Mouse (Mus musculus) hindbrain, embryonic 16.5 days (tissue): ENCODE data around the gene Tbc1d23. TPM values are rescaled to one million over a fixed set of nuclear protein-coding genes. Genes with fewer than 3 reads are reported as not detected.
A peak's percentile ranks its signal among the peaks of the same experiment; 100 is the strongest.
"Not testable (repeated sequence)": the region's sequence is repeated elsewhere in the genome, so short reads cannot be mapped to it uniquely, and the experiment has no call there.

Experiments
- ATAC-seq: fragments of 200-750 bp; cut with Nextera tagmentation; 2 replicates; pipeline ENCODE4 v1.8.0; 2017; ENCODE audit warnings: moderate TSS enrichment, moderate library complexity
- H3K27ac ChIP-seq: fragments of 300-500 bp; sonication (generic); 2 replicates; pipeline ENCODE4 v1.5.1; 2014; ENCODE audit warnings: low read depth, mild to moderate bottlenecking, control low read depth, low read length, moderate library complexity
- H3K27me3 ChIP-seq: fragments of 300-500 bp; sonication (generic); replicated peaks from 2 replicates; pipeline ENCODE4 v1.6.1; 2014; ENCODE audit warnings: low read length; ENCODE audit not compliant: control insufficient read depth, insufficient read depth
- H3K36me3 ChIP-seq: fragments of 300-500 bp; sonication (generic); 2 replicates; pipeline ENCODE4 v1.6.1; 2014; ENCODE audit warnings: mild to moderate bottlenecking, low read length, moderate library complexity, mixed read lengths; ENCODE audit not compliant: control insufficient read depth, insufficient read depth
- H3K4me1 ChIP-seq: fragments of 300-500 bp; sonication (generic); 2 replicates; pipeline ENCODE4 v1.6.1; 2014; ENCODE audit warnings: low read depth, low read length; ENCODE audit not compliant: control insufficient read depth, insufficient read depth
- H3K4me2 ChIP-seq: fragments of 300-500 bp; sonication (generic); 2 replicates; pipeline ENCODE4 v1.6.1; 2014; ENCODE audit warnings: mild to moderate bottlenecking, low read length, control low read depth, moderate library complexity
- H3K4me3 ChIP-seq: fragments of 300-500 bp; sonication (generic); 2 replicates; pipeline ENCODE4 v1.5.1; 2014; ENCODE audit warnings: mild to moderate bottlenecking, low read length, control low read depth, moderate library complexity
- H3K9ac ChIP-seq: fragments of 300-500 bp; sonication (generic); 2 replicates; pipeline ENCODE4 v1.6.1; 2014; ENCODE audit warnings: low read depth, mild to moderate bottlenecking, control low read depth, low read length, moderate library complexity
- H3K9me3 ChIP-seq: fragments of 300-500 bp; sonication (generic); 2 replicates; pipeline ENCODE4 v1.6.1; 2014; ENCODE audit warnings: mild to moderate bottlenecking, low read length, moderate library complexity; ENCODE audit not compliant: control insufficient read depth
- WGBS: fragments of 180-500 bp; shearing (Covaris S2); extraction: QIAGEN DNeasy Blood & Tissue Kit; methylation state at CpG from one replicate; pipeline ENCODE4 v1.1.7; 2014; 5-methylcytosine and 5-hydroxymethylcytosine counted together
- polyA plus RNA-seq: library from polyadenylated mRNA; unstranded; fragments of >200 nt; fragmentation: Nextera tagmentation; extraction: Ambion mirVana; gene quantifications from 2 replicates; pipeline ENCODE4 v1.2.1, GENCODE M21; 2015

Gene Tbc1d23
- polyA plus RNA-seq, 1 experiment from 2014 or later: 30.2 TPM

DNA sequence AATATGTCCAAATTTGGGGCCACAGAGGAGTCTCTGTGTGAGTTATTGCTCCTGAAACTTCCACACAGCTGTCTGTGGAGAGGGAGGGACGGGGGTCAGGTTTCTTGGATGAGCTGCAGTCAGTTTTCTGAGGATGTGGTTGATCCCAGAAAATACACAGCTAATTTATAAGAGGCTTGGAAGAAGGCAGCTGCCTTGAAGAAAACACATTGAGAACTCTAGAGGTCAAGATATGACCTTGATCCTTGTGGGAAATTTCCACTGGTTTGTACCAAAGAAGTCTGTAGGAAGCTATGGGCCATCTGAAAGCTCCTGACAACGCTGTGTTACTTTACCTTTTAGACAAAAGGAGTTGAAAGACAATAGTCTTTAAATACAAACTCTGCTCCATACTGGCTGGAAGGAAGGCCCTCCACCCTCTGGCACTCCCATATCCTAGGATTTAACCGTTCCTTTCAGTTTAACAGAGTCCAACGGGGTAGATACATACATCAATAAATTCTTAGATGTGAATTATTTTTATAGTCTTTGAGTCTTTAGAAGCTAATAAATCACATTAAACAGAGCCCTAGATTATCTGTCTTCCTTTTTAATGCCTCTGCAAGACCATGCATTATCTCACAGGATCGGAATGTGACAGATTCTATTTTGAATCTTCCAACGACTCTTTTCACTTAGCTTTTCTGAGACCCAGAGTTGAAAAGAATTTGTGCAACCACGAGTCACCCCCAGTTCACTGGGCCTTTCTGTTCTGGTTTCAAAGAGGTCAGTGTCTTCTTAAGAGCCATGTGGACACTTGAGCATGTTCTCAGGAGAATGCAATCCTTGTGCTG is 20.5 kb upstream of the Tbc1d23 start:
- H3K36me3 ChIP-seq: no peaks in the 10 kb centered on the region
- H3K27me3 ChIP-seq: no peaks in the 10 kb centered on the region
- H3K4me2 ChIP-seq: no peak overlapping the region
- H3K27ac ChIP-seq: no peak overlapping the region
- no peak overlapping the region for H3K9ac ChIP-seq
- no peak for ATAC-seq
- H3K9me3 ChIP-seq: no peaks in the 10 kb centered on the region
- no peak overlapping the region for H3K4me3 ChIP-seq
- WGBS: 47% methylated on average over 7 of the region's 7 CpGs
- no peaks in the 10 kb centered on the region for H3K4me1 ChIP-seq

DNA sequence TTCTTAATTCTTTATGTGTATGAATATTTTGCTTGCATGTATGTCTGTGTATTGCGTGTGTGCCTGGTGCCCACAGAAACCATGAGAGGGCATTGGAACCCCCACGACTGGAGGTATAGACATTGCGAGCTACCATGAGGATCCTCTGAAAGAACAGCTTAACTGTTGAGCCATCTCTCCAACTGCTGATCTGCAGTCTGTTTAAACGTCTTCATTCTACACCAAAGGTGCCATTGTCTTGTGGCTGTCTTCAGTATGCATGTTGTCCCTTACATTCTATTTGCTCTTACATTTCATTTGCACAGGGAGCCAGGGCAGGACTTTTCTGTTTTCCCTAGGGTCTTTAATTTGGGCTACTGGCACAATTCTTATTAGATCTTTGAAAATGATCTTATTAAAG is 19.7 kb upstream of the Tbc1d23 start:
- no peak for ATAC-seq
- H3K9me3 ChIP-seq: no peaks in the 10 kb centered on the region
- H3K27me3 ChIP-seq: no peaks in the 10 kb centered on the region
- no peak overlapping the region for H3K4me2 ChIP-seq
- no peaks in the 10 kb centered on the region for H3K36me3 ChIP-seq
- WGBS: 91% methylated on average over 4 of the region's 4 CpGs
- H3K4me3 ChIP-seq: no peak overlapping the region
- no peak overlapping the region for H3K27ac ChIP-seq
- no peaks in the 10 kb centered on the region for H3K4me1 ChIP-seq
- no peak overlapping the region for H3K9ac ChIP-seq

DNA sequence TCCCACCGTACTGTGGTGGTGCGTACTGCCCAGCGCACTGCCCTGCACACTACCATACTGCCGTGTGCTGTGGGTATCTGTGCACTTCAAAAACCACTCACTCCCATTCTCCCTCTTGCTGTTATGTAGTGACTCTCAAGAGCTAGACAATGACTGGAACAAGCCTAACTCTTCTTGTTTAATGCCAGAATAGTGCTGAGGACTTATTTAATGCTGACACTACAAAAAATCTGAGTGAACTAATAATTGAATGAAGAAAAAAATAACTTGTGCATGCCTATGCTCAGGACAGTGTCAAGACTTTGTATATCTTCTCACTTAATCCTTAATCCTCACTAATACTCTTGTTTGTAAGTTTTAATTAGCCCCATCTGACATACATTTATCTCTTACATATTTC is 16.2 kb upstream of the Tbc1d23 start:
- Histone ChIP-seq H3K4me2 (no peak overlapping the region), H3K9me3 (no peaks in the 10 kb centered on the region), H3K36me3 (no peaks in the 10 kb centered on the region), H3K4me1 (no peaks in the 10 kb centered on the region), H3K9ac (no peak overlapping the region), H3K27me3 (0 out of 2 replicates have a peak, but pooled peaks cover 2% of the 10 kb centered on the region), H3K27ac (no peak overlapping the region), H3K4me3 (no peak overlapping the region)
- ATAC-seq: no peak
- WGBS: 90% methylated on average over 4 of the region's 4 CpGs

DNA sequence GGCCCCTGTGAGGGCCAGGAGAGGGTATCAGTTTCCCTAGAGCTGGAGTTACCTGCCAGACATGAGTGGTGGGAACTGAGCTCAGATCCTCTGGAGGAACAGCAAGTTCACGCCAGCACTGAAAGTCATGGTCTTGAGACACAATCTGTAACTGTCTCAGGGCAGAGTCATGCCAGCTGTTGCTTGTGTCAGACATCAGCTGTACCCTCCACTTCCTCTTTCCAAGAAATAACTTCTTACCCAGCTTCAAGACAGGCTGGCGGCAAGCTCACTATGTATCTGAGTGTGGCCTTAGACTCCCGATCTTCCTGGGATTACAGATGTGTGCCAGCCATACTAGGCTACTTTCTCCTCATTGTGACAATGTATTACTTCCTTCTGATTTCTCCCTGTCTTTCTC is 15.3 kb upstream of the Tbc1d23 start:
- Histone ChIP-seq H3K4me2 (no peak overlapping the region), H3K36me3 (no peaks in the 10 kb centered on the region), H3K27me3 (0 out of 2 replicates have a peak, but pooled peaks cover 2% of the 10 kb centered on the region), H3K9me3 (no peaks in the 10 kb centered on the region), H3K27ac (no peak overlapping the region), H3K4me3 (no peak overlapping the region), H3K4me1 (no peaks in the 10 kb centered on the region), H3K9ac (no peak overlapping the region)
- WGBS: 79% methylated on average over 3 of the region's 3 CpGs
- no peak for ATAC-seq

DNA sequence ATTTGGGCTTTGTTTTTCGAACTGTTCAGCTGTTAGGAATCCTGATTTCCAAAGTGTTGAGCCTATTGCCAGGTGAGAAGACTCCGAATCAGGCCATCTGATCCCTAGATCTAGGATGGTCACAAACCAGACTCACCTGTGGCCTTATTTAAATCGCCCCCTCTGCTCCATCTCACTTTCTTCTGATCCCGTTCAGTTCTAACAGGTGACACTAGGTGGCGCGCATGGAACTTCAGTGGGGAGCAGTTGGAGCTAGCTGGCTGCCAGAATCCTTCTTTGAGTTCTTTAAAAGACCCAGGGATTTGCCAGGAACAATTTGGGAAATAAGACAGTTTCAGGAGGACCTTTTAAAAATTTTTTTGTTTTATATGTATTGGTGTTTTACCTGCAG is 12.5 kb upstream of the Tbc1d23 start:
- H3K36me3 ChIP-seq: no peaks in the 10 kb centered on the region
- WGBS: 14% methylated on average over 6 of the region's 6 CpGs
- peak; percentile 79 for ATAC-seq
- no peaks in the 10 kb centered on the region for H3K4me1 ChIP-seq
- H3K4me3 ChIP-seq: no peak overlapping the region
- 0 out of 2 replicates have a peak, but pooled peaks cover 2% of the 10 kb centered on the region for H3K27me3 ChIP-seq
- no peak overlapping the region for H3K27ac ChIP-seq
- no peak overlapping the region for H3K4me2 ChIP-seq
- H3K9me3 ChIP-seq: no peaks in the 10 kb centered on the region
- no peak overlapping the region for H3K9ac ChIP-seq

DNA sequence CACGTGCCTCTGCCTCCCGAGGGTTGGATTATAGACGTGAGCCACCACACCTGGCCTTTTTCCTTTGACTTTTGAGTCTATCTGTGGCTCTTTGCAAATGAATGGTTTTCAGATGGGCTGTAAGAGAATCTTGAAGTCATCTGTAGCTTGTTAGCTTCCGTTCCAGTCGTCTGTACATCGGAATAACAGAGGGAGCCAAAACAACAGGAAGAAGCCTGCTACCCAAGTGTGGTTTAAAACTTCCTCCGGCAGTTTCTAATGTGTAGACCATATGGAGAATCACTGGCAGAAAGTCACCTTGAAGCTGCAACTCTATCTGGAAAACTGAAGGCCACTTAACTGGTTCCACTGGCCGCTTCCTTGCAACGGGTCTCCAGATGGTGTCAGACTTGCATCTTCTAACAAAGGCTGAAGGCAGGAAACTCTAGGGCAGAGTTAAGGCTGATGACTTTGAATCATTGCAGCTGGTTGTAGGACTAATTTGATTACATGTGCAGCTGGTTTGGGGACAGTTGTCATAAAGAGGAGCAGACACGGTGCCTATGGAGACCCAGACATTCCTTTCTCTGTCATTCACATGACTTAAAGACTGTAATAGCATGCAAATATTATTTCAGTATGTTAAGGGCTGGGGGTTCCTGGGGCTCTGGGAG is 12.0 kb upstream of the Tbc1d23 start:
- Histone ChIP-seq H3K9me3 (no peaks in the 10 kb centered on the region), H3K36me3 (no peaks in the 10 kb centered on the region), H3K27ac (no peak overlapping the region), H3K9ac (no peak overlapping the region), H3K4me2 (no peak overlapping the region), H3K4me3 (no peak overlapping the region), H3K4me1 (no peaks in the 10 kb centered on the region), H3K27me3 (0 out of 2 replicates have a peak, but pooled peaks cover 2% of the 10 kb centered on the region)
- peak; percentile 45; the same call in 1 of the 2 replicates for ATAC-seq
- 56% methylated on average over 10 of the region's 10 CpGs for WGBS

DNA sequence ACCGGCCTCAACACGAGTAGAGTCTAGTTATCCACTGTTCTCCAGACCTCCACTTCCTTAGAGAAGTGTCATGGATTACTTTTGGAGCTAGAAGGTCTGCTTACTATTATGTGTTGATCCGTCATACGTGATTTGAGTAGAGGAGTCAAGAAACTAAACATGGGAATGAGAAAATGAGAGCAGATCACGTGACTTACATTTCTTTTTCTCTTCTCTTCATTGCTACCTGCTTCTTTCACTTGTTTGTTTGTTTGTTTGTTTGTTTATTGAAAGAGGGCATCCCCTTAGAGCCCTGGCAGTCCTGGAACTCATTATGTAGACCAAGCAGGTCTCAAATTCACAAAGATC is 11.5 kb upstream of the Tbc1d23 start:
- Histone ChIP-seq H3K4me2 (no peak overlapping the region), H3K36me3 (no peaks in the 10 kb centered on the region), H3K4me3 (no peak overlapping the region), H3K9ac (no peak overlapping the region), H3K27ac (no peak overlapping the region), H3K9me3 (no peaks in the 10 kb centered on the region), H3K27me3 (0 out of 2 replicates have a peak, but pooled peaks cover 2% of the 10 kb centered on the region), H3K4me1 (no peaks in the 10 kb centered on the region)
- ATAC-seq: no peak
- 86% methylated on average over 5 of the region's 5 CpGs for WGBS

DNA sequence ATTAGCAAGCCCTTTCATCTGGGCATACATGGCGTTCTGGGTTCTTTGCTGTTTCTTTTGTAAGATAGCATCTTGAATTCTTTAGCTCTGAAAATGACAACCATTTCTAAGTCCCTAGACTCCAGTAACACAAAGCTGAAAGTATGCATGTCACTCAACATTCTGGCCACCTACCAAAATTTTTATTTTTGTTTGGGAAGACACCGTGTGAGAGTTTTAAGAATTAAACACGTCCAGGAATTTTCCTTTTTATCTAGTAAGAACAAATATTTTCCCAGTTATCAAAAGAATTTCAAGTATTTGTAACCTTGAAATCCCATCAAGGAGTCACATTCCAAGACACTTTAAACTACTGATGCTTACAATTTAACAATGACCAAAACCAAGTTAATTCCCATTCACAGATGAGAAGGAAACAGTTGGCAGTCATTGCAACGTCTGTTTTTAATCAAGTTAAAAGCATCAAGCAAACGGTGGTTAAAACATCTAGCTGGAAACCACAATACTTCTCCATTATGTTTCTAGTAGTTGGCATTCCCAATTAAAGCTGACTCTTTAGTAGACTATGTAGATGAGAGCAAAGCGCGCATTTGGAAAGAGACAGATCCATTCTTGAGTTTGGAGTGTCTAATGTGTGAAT is 4.7 kb upstream of the Tbc1d23 start:
- Histone ChIP-seq H3K9ac (no peak overlapping the region), H3K27me3 (no peaks in the 10 kb centered on the region), H3K4me1 (no peaks in the 10 kb centered on the region), H3K4me2 (no peak overlapping the region), H3K4me3 (no peak overlapping the region), H3K27ac (no peak overlapping the region), H3K9me3 (no peaks in the 10 kb centered on the region), H3K36me3 (no peaks in the 10 kb centered on the region)
- no peak for ATAC-seq
- WGBS: 72% methylated on average over 7 of the region's 7 CpGs

DNA sequence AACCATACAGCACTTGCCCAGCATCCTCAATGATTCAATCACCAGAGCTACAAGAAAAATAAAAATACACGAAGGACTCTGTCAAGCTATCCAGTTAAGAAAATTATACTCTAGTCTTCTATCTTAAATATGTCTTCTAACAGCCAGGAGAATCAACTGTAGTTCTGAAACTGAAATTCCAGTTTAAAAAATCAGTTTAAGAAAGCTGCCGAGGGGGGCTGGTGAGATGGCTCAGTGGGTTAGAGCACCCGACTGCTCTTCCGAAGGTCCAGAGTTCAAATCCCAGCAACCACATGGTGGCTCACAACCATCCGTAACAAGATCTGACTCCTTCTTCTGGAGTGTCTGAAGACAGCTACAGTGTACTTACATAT is 620 bp upstream of the Tbc1d23 start:
- H3K27ac ChIP-seq, H3K27me3 ChIP-seq, H3K4me1 ChIP-seq, H3K9ac ChIP-seq, H3K36me3 ChIP-seq, ATAC-seq, H3K9me3 ChIP-seq: not testable (repeated sequence)
- peak overlapping the region; percentile 71 for H3K4me3 ChIP-seq
- H3K4me2 ChIP-seq: peak overlapping the region; percentile 75
- 74% methylated on average over 4 of the region's 5 CpGs for WGBS
